Mouse (Mus musculus) adrenal gland, adult 18-20 months (tissue): ENCODE measurements around the gene Tmc6. TPM values are rescaled to one million over a fixed set of nuclear protein-coding genes. Genes with fewer than 3 reads are reported as not detected.

ENCODE experiments used
- total RNA-seq, 2 experiments: library from RNA; stranded (reverse); gene quantifications; 1 replicate in 1 of 2; 2 replicates in 1 of 2; pipeline ENCODE4 v1.2.3; 2021

The Tmc6 gene
- total RNA-seq, 2 experiments from 2014 or later: 24.1 to 27.0 TPM

Other genes starting within 250 kb of the Tmc6 start
- 10 to 100 TPM; 20.4 to 24.5 TPM for gene Tnrc6c, start 127.9 kb downstream of the Tmc6 start, total RNA-seq
- 1 to 10 TPM; 3.2 to 4.3 TPM for gene Tmc8, start 122 bp downstream of the Tmc6 start, total RNA-seq
- not detected for gene 6030468B19Rik, start 15.5 kb upstream of the Tmc6 start, total RNA-seq
- gene Gm20708, start 27.5 kb upstream of the Tmc6 start, total RNA-seq: under 1 TPM in 1 of 2 experiments, not detected in 1; 0.80 TPM
- 100 to 1,000 TPM in 1 of 2 experiments, 10 to 100 TPM in 1; 65.4 to 101 TPM for gene Syngr2, start 27.5 kb upstream of the Tmc6 start, total RNA-seq
- gene Afmid, start 43.7 kb upstream of the Tmc6 start, total RNA-seq: 1 to 10 TPM; 4.7 to 6.1 TPM
- 1 to 10 TPM; 2.2 to 3.8 TPM for gene Tk1, start 43.9 kb upstream of the Tmc6 start, total RNA-seq
- 1 to 10 TPM in 1 of 2 experiments, under 1 TPM in 1; 0.61 to 1.2 TPM for gene Birc5, start 67.1 kb upstream of the Tmc6 start, total RNA-seq
- gene Tmem235, start 78.6 kb upstream of the Tmc6 start, total RNA-seq: not detected
- 10 to 100 TPM in 1 of 2 experiments, 1 to 10 TPM in 1; 9.4 to 13.0 TPM for gene Tha1, start 91.3 kb upstream of the Tmc6 start, total RNA-seq
- gene Socs3, start 187.8 kb upstream of the Tmc6 start, total RNA-seq: 1 to 10 TPM; 4.2 to 5.6 TPM
- gene Pgs1, start 204.1 kb upstream of the Tmc6 start, total RNA-seq: 10 to 100 TPM; 47.8 to 65.5 TPM